Mouse (Mus musculus) gastrocnemius, postnatal 4 days (tissue): ENCODE measurements at regions not wholly inside any gene's neighbourhood (a gene's known extent, or its start where the extent isn't known, plus 50 kb on each side); places are given as distances from the start of the nearest gene placed in this dataset.
A peak's percentile ranks its signal among the peaks of the same experiment; 100 is the strongest.

ENCODE experiments used
- DNase-seq, 2 experiments: peaks; one replicate each; pipeline ENCODE4 v3.0.0; 2021 to 2022; ENCODE audit warnings: low spot score in 2 of 2, mixed read lengths in 2 of 2

- DNase-seq = no peak
Observed at GRCm38 (mm10) chr2:45774416-45774815, 657.2 kb upstream of the Zeb2 start.

- DNase-seq = no peak
Observed at GRCm38 (mm10) chr2:45757176-45757575, 640.0 kb upstream of the Zeb2 start.

GRCm38 (mm10) chr2:45756395-45756794 lies 639.2 kb upstream of the Zeb2 start:
- DNase-seq = no peak

GRCm38 (mm10) chr2:45751746-45752145 lies 634.6 kb upstream of the Zeb2 start:
- DNase-seq = no peak

- DNase-seq = no peak
Observed at GRCm38 (mm10) chr2:45749379-45749778, 632.2 kb upstream of the Zeb2 start.

- DNase-seq = no peak
Observed at GRCm38 (mm10) chr2:45747263-45748236, 630.4 kb upstream of the Zeb2 start.

- DNase-seq = no peak
Observed at GRCm38 (mm10) chr2:45746606-45747005, 629.4 kb upstream of the Zeb2 start.

- DNase-seq = no peak
Observed at GRCm38 (mm10) chr2:45736278-45736677, 619.1 kb upstream of the Zeb2 start.

GRCm38 (mm10) chr2:45713997-45714396 lies 596.8 kb upstream of the Zeb2 start:
- DNase-seq = no peak

GRCm38 (mm10) chr2:45707026-45707425 lies 589.8 kb upstream of the Zeb2 start:
- DNase-seq = peak in 1 of 2 experiments; percentile 12

GRCm38 (mm10) chr2:45702511-45702910 lies 585.3 kb upstream of the Zeb2 start:
- no peak for DNase-seq

- no peak for DNase-seq
Observed at GRCm38 (mm10) chr2:45700578-45700977, 583.4 kb upstream of the Zeb2 start.

GRCm38 (mm10) chr2:45693291-45694020 lies 576.3 kb upstream of the Zeb2 start:
- DNase-seq = no peak

- no peak for DNase-seq
Observed at GRCm38 (mm10) chr2:45692819-45693218, 575.6 kb upstream of the Zeb2 start.

- no peak for DNase-seq
Observed at GRCm38 (mm10) chr2:45688996-45689395, 571.8 kb upstream of the Zeb2 start.

- DNase-seq = no peak
Observed at GRCm38 (mm10) chr2:45681251-45681650, 564.1 kb upstream of the Zeb2 start.

- no peak for DNase-seq
Observed at GRCm38 (mm10) chr2:45679101-45679895, 562.1 kb upstream of the Zeb2 start.

- no peak for DNase-seq
Observed at GRCm38 (mm10) chr2:45678685-45679084, 561.5 kb upstream of the Zeb2 start.

- DNase-seq = no peak
Observed at GRCm38 (mm10) chr2:45675776-45676175, 558.6 kb upstream of the Zeb2 start.

- no peak for DNase-seq
Observed at GRCm38 (mm10) chr2:45656011-45656410, 538.8 kb upstream of the Zeb2 start.

- no peak for DNase-seq
Observed at GRCm38 (mm10) chr2:45654693-45655092, 537.5 kb upstream of the Zeb2 start.
